Mouse (Mus musculus) heart, embryonic 10.5 days (tissue): ENCODE measurements around the gene Wnt8b. TPM values are rescaled to one million over a fixed set of nuclear protein-coding genes. Genes with fewer than 3 reads are reported as not detected.

ENCODE experiments used
- DNase-seq: peaks from one replicate; pipeline ENCODE4 v3.0.0-alpha.2; 2017; ENCODE audit warnings: low spot score
- H3K27ac ChIP-seq: fragments of 300-500 bp; sonication (generic); 2 replicates; pipeline ENCODE4 v1.5.1; 2016; ENCODE audit warnings: mild to moderate bottlenecking
- H3K27me3 ChIP-seq: fragments of 300-500 bp; sonication (generic); 2 replicates; pipeline ENCODE4 v1.6.1; 2016; ENCODE audit warnings: mild to moderate bottlenecking; ENCODE audit not compliant: poor library complexity, insufficient read depth, severe bottlenecking
- H3K36me3 ChIP-seq: fragments of 300-500 bp; sonication (generic); 2 replicates; pipeline ENCODE4 v1.6.1; 2016; ENCODE audit warnings: mild to moderate bottlenecking, moderate library complexity
- H3K4me1 ChIP-seq: fragments of 300-500 bp; sonication (generic); 2 replicates; pipeline ENCODE4 v1.6.1; 2016; ENCODE audit warnings: mild to moderate bottlenecking
- H3K4me3 ChIP-seq: fragments of 300-500 bp; sonication (generic); 2 replicates; pipeline ENCODE4 v1.5.1; 2016; ENCODE audit warnings: mild to moderate bottlenecking, moderate library complexity
- H3K9me3 ChIP-seq: fragments of 300-500 bp; sonication (generic); 2 replicates; pipeline ENCODE4 v1.6.1; 2016; ENCODE audit warnings: mild to moderate bottlenecking, moderate library complexity
- WGBS: fragments of 180-500 bp; shearing (Covaris S2); methylation state at CpG from one replicate; pipeline ENCODE4 v1.1.7; 2016; 5-methylcytosine and 5-hydroxymethylcytosine counted together
- polyA plus RNA-seq: library from polyadenylated mRNA; unstranded; fragments of >200 nt; fragmentation: Nextera tagmentation; extraction: Ambion mirVana; gene quantifications from 2 replicates; pipeline ENCODE4 v1.2.1, GENCODE M21; 2016

The Wnt8b gene
- polyA plus RNA-seq, 1 experiment from 2014 or later: not detected

DNA sequence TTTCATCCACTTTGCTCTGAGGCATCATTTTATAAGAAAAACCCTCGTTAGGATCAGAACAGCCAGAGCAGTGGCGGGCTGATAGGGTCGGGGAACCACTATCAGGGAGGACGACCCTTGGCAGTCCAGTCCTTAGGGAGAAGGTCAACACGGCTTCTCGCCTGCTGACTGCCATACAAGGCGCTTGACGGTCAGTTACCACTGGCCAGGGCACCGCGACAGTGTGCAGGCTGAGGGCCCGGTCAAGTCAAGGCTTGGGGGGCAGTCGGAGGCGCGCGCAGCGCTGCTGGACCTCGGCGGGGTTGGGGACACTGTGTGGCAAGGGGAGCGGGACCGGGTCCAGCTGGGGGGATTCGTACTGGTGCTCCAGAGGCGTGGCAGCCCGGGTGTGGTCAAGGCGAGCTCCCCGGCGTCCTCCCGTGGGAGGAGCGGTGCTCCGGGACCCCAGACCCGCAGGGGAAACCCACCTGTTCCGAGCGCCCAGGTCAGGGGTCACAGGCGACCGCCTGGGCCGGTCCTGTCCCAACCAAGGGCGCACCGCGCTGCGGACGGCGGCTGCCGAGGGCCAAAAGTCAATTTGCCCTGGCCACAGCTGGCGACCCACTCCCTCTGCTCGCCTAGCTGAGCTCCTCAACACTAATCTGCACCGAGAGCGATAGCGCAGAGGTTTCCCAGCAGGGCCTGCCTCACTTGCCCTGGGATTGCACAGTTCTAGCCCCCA is 52.2 kb downstream of the Wnt8b start, which contains the start of gene Sec31b:
Gene Sec31b, minus strand, starts transcription at position 544 of the 721 bp plus-strand sequence.
- H3K4me1 ChIP-seq: peaks cover 11% of the 10 kb centered on the region; the same call in 1 of the 2 replicates
- under 1% methylated on average over 47 of the region's 47 CpGs for WGBS

DNA sequence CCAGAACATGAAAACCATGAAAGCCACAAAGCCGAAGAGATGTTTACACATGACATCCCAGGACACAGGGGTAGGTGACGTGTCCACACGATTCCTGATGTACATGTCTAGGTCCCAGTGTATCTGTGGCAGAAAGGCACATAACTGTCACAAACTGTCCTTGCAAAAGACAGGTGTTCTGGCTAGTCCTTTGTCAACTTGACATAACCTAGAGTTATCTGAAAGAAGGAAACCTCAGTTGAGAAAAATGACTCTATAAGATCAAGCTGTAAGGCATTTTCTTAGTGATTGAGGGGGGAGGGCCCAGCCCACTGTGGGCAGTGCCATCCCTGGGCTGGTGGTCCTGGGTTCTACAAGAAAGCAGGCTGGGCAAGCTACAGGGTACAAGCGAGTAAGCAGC is 59.5 kb downstream of the Wnt8b start, which contains the start of gene Gm20538:
Gene Gm20538, minus strand, starts transcription at position 101 of the 400 bp plus-strand sequence.
- Histone ChIP-seq H3K4me1 (peaks cover 13% of the 10 kb centered on the region; the same call in 1 of the 2 replicates), H3K4me3 (no peak within 1 kb of the TSS), H3K36me3 (peaks cover 60% of the 10 kb centered on the region), H3K27ac (no peak within 1 kb of the TSS), H3K9me3 (no peaks in the 10 kb centered on the region), H3K27me3 (no peaks in the 10 kb centered on the region)
- no peak for DNase-seq
- 90% methylated on average over 4 of the region's 4 CpGs for WGBS

More for the DNA sequence above, 52.2 kb downstream of the Wnt8b start, which contains the start of gene Sec31b:
- Histone ChIP-seq H3K27ac (peak within 1 kb of the TSS; percentile 89), H3K9me3 (no peaks in the 10 kb centered on the region), H3K4me3 (peak within 1 kb of the TSS; percentile 73), H3K36me3 (peaks cover 35% of the 10 kb centered on the region), H3K27me3 (peaks cover 5% of the 10 kb centered on the region; the same call in 1 of the 2 replicates)
- peak; percentile 89 for DNase-seq

DNA sequence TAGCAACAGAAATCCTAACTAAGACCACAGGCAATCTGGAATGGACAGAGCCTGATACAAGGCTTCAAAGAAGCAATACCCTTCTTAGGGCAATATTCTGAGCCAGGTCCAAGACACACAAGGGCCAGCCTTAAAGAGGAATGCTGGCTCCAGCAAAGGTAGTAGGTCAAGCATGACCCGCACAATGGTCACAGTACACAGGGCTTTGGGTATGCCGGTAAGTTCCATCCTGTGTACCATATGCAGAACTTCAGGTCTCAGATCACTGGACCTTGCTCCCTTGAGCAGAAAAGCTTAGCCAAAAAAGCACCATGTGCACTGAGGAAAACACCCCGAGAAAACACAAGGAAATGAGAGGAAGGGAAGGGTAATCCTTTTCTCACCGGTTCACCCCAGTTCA is 60.0 kb downstream of the Wnt8b start:
- Histone ChIP-seq H3K36me3 (peaks cover 54% of the 10 kb centered on the region), H3K4me1 (peaks cover 13% of the 10 kb centered on the region; the same call in 1 of the 2 replicates), H3K27ac (no peak overlapping the region), H3K9me3 (no peaks in the 10 kb centered on the region), H3K4me3 (no peak overlapping the region), H3K27me3 (no peaks in the 10 kb centered on the region)
- WGBS: 92% methylated on average over 4 of the region's 4 CpGs
- DNase-seq: no peak

- H3K9me3 ChIP-seq: no peaks in the 10 kb centered on the region
- H3K4me1 ChIP-seq: peaks cover 13% of the 10 kb centered on the region; the same call in 1 of the 2 replicates
- 5% methylated on average over 8 of the region's 8 CpGs for WGBS
- H3K27me3 ChIP-seq: no peaks in the 10 kb centered on the region
- peak overlapping the region; percentile 90 for H3K4me3 ChIP-seq
- peak overlapping the region; percentile 97 for H3K27ac ChIP-seq
- no peak for DNase-seq
- peaks cover 42% of the 10 kb centered on the region for H3K36me3 ChIP-seq
These were observed 61.2 kb downstream of the Wnt8b start for GRCm38 (mm10) chr19:44554490-44554860.

GRCm38 (mm10) chr19:44554861-44555590 is 61.8 kb downstream of the Wnt8b start, which contains the start of gene Ndufb8:
TSS of gene Ndufb8 (minus strand) at chr19:44555440.
- Histone ChIP-seq H3K27me3 (no peaks in the 10 kb centered on the region), H3K4me3 (peak within 1 kb of the TSS; percentile 90), H3K36me3 (peaks cover 37% of the 10 kb centered on the region), H3K4me1 (peaks cover 13% of the 10 kb centered on the region; the same call in 1 of the 2 replicates), H3K27ac (peak within 1 kb of the TSS; percentile 97), H3K9me3 (no peaks in the 10 kb centered on the region)
- peak; percentile 97 for DNase-seq
- under 1% methylated on average over 50 of the region's 50 CpGs for WGBS

- H3K4me3 ChIP-seq: peak within 1 kb of the TSS; percentile 88
- H3K27me3 ChIP-seq: no peaks in the 10 kb centered on the region
- H3K9me3 ChIP-seq: no peaks in the 10 kb centered on the region
- H3K36me3 ChIP-seq: peaks cover 31% of the 10 kb centered on the region
- WGBS: under 1% methylated on average over 33 of the region's 33 CpGs
- H3K4me1 ChIP-seq: peaks cover 12% of the 10 kb centered on the region
- peak; percentile 97 for DNase-seq
- H3K27ac ChIP-seq: peak within 1 kb of the TSS; percentile 94
These were observed 69.5 kb downstream of the Wnt8b start, which contains the start of gene Hif1an for GRCm38 (mm10) chr19:44562652-44563206. TSS of gene Hif1an (plus strand) at chr19:44562850.

Other genes with a start within 250 kb of the Wnt8b start
- gene Scd2, start 199.8 kb upstream of the Wnt8b start, polyA plus RNA-seq: 195 and 207 TPM in 2 replicates
- gene Scd4, start 160.4 kb upstream of the Wnt8b start, polyA plus RNA-seq: 0.06 and 0.16 TPM in 2 replicates
- 2.5 and 5.5 TPM in 2 replicates for gene Scd1, start 85.6 kb upstream of the Wnt8b start, polyA plus RNA-seq
- 1.0 and 1.9 TPM in 2 replicates for gene Sec31b, start 52.4 kb downstream of the Wnt8b start, polyA plus RNA-seq
- not detected in 2 replicates for gene Gm20538, start 59.4 kb downstream of the Wnt8b start, polyA plus RNA-seq
- 861 and 988 TPM in 2 replicates for gene Ndufb8, start 62.0 kb downstream of the Wnt8b start, polyA plus RNA-seq
- gene Hif1an, start 69.4 kb downstream of the Wnt8b start, polyA plus RNA-seq: 35.4 and 43.6 TPM in 2 replicates